Mouse (Mus musculus) NIH3T3 (cell line): Measurements from ENCODE around the gene Foxp1.

Experiments used
- DNase-seq: peaks from one replicate; pipeline ENCODE4 v3.0.0-alpha.2; 2012; ENCODE audit warnings: low read depth

Foxp1 gene

DNA sequence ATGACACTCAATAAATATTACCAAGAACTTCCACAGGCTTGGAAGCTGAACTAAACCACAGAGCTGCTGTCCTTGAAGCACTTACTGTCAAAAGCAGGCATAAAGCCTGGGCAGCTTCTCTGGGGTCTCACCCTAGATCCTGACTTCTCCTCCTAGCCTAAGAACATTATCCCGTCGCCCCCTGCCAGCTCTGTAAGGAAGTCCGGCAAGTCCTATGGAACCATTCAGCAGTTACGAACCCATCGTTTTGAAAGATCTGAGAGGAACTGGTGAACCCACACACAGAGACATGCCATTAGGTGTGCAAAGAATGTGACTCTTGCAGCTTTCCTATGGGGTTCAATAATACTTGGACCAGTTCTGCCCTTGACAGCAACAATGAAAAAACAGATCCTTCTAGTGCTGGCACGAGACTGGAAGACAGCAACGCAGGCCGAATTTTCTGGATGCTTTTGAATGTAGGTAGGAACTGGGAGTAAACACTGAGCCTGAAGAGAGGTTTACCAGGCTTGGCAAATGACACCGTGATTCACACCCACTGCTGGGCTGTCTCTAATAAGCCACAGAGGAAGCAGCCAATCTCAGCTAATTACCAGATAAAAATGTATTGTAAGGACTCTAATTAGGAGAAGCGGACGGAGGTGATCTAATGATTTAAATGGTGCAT is 574.9 kb downstream of the Foxp1 start:
- DNase-seq: no peak

DNA sequence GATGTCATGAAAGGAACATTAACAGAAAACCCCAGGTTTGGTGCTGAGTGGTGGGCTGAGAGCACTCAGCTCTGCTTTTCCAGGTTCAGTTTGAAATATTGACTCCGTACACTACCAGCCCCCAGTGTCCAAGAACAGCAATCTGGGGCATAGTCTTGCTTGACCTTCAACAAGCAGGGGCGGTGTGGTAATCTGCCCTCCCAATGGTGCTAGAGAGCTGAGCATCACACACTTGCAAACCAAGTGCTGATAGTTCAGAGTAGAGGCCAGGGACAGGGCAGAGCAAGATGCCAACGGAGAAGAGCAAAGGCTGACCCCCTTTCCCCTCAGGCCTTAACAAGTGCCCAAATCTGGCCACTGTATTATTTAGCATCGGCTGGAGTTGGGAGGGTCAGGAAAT is 575.8 kb downstream of the Foxp1 start:
- DNase-seq: no peak

GRCm38 (mm10) chr6:98945496-98946412 is 576.8 kb downstream of the Foxp1 start:
- no peak for DNase-seq

DNA sequence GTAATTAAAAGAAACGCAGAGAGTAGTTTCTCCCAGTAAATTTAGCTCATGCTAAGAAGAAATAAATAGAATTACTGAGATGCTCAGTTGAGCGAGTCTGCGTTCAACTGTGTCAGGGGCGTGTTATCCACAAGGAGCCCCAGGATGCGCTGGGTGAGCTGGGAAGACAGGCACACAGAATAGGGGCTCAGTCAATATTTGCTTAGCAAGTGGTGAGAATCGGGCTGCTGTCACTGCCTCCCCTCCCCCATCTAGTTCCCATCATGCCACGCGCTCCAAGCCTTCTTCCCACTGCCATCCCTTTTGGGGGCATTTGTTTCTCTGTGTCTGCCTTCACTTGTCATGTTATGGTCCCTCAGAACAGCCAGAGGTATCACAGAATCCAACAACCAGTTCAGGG is 584.2 kb downstream of the Foxp1 start:
- no peak for DNase-seq

DNA sequence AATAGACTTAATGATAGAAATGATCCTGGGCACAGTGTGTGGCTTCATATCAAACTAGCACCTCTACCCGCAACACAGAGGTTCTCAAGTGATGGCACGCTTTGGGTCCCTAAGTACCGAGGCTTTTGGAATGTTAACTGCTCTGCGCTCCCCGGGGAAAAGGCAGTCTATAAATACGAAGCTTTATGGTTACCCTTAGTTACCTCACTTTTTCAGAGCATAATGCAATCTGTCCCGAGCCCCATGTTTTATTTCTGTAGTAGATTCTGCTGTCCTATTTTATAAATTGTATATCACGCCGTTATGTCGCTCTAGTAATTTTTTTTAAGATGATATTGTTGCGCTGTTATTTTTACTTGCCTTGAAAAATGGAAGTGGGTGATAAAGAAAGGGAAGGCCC is 585.0 kb downstream of the Foxp1 start:
- no peak for DNase-seq

DNA sequence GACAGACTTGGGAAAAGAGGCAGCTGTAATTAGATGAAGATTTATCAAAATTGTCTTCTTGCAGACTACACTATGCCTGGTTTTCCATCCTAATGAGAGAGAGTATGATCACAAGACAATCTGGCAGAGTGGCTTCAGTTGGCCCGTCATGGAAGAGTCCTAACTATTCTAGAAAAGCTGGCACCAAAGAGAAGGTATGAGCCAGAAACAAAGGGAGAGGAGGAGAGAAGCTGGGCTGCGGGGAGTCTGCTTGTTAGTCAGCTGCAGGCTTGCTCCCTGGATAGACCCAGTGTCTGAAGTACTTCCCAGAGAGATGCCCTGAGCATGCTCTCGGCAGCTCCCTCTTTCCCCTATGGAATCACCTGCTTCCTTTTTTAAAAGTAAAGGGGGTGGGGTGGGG is 586.1 kb downstream of the Foxp1 start:
- DNase-seq: no peak

DNA sequence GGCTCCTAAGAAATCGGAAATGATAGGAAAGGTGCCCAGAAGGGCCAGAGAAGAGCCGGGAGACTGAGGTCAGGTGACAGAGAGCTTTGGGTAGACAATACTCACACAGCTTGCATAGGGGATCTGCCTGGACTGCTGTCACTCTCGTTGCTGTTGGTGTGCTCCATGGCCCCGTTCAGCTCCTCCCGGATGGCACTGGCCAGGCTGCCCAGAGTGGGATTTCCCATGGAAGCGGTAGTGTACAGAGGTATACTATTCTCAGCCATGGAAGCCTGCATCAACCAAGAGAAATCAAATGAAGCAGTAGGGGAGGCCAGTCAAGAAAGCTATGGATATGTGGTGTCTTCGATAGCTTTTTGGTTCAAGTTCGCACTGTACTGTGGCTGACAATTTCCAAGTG is 587.4 kb downstream of the Foxp1 start:
- DNase-seq: no peak

DNA sequence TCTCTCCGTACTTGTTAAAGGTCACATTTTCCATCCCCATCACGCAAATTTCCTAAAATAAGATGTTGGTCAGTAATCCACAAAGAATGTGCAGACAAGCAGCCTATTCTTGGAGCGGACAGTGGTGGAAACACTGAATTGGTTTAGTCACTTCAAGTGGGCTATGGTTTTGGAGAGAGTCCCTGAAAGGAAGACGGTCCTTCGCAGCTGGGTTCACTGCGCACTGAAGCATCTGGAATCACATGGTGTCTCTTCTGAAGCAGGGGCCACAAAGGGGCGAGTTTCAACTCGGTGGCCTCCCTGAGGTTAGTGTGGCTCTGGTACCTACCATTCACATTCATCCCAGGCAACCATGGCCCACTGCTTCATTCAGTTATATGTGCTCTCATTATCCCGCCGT is 588.1 kb downstream of the Foxp1 start:
- no peak for DNase-seq

DNA sequence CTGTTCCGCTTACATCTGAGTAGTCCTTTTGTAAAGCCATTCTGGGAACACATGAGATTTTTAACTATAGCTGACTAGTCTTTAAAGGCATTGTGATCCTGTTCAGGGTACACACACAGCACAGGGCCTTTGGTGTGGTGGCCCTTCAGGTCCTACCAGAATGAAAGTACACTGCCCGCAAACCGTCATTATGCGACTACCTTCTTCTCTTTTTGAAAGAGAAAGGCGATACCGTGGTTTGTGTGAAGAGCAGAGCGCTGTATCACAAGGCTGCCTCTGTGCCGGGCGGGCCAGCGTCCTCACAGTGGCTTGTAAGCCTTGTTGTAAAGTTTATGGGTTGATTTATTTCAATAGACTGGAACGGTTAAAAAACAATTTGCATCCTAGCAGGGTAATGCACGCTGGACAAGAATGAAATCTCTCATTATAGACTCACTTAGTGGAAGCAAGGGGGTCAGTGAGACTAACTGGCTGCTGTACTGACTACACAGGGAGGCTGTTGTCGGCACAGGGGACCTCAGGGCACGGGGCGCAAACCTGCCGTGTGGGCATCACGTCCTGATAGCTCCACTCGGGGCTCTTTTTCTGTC is 589.3 kb downstream of the Foxp1 start:
- no peak for DNase-seq

DNA sequence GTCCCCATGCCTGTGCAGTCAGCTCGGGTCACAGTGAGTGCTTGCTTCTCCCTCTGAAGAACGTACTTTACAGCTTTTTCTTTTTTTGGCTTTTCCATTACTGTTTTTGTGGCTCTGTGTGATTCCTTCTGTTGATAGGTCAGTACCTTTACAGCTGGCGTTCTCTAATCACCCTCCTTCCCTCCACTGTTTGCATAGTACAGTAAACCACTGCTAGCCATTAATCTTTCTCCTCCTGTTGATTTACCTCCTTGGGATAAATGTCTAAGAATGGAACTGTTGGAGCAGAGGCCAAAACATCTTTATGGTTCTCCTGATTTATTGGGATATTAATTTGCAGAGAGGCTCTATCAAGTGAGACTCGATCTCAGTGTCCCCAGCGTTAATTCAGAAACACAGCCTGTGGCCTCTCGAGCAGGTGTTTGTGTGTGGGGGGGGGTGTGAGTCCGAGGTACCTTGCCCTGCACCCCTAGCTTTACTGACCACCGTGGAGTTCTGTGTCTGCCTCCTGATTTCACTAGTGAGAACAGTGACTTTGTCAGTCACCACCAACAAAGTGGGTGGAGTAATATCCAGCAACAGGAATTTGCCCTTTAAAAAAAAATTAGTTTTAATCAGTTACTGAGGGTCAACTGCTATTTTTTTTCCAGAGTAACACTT is 590.5 kb downstream of the Foxp1 start:
- DNase-seq: no peak

DNA sequence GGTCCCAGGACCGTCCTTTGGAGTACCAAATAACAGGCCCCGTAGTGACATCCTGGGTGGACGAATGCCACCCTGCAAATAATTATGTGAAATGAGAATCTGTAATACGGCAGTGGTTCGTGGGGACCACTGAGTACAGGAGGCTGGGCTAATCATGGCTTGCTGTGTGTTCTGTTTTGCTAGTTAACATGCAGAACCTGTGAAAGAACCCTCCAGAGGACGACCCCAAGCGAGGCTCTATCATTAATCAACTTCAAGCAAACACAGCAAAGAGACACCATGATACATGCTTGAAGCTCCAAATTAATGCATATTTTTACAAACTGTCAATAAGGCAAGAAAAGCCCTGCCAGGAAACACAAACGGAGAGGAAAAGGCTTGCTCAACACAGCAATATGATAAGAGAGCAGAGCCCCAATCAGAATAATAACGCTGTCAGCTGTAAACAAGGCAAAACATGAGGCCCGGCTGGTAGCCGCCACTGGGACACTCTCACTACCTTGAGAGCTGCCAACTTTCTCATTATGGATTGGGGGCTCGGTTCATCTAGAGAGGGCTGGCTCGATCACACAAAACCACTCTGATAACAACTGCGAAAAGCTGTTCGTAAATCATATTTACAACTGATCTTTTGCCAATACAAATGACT is 591.7 kb downstream of the Foxp1 start:
- no peak for DNase-seq

- DNase-seq: no peak
Observed at GRCm38 (mm10) chr6:98928365-98928764, 594.2 kb downstream of the Foxp1 start.

GRCm38 (mm10) chr6:98901259-98901658 is 621.3 kb downstream of the Foxp1 start:
- DNase-seq: peak; percentile 90

GRCm38 (mm10) chr6:98878208-98878607 is 644.3 kb downstream of the Foxp1 start:
- DNase-seq: no peak

- DNase-seq: no peak
Observed at GRCm38 (mm10) chr6:98876401-98876800, 646.1 kb downstream of the Foxp1 start.
